Mouse (Mus musculus): ENCODE data around the gene Flot1. TPM values are rescaled to one million over a fixed set of nuclear protein-coding genes. Genes with fewer than 3 reads are reported as not detected.

Flot1 gene
- polyA plus RNA-seq (2017; shearing (Covaris generic)): 65.4 TPM

DNA sequence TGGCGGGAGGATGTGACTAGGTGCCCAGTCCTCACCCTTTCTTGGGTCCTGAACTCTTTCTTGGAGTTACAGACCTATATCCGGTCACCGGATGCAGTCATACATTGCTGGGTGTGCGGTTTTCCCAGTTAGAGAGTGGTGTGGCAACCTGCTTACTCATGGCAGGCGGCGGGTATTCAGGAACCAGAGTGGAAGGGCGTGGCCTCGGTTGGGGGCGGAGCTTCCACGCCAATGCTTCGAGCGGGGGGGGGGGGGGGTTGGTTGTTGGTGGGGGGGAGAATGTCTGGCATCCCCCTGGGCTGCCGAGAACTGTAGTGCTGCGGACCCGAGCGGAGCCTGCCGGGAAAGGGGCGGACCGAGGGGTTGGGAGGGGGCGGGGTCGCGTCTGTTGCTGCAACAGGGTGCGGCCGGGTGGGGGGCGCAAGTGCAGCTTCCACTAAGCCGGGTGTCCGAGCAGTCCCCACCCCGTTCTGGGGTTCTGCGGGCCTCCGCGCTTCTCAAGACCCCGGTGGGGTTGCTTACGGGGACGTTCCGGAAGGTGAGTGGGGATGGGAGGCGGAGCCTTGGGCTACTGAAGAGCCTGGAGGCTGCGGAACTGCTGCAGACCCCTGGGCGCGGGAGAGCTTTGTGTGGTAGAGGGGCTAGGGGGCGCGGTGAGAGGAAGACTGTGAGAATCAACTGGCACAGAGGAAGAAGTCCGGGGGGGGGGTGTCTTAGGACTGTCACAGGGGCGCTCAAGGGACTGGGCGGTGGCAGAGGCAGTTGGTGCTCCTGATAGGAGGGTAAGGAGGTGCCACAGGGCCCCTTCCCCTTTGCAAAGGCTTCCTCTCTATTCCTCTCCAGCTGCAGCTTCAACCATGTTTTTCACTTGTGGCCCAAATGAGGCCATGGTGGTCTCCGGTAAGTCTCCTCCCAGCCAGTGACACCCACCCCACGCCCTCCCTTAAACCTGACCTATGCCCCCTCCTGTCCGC, at the start of gene Flot1:
Flot1 (plus strand) TSS at position 267 of the 974 bp plus-strand sequence.

DNA sequence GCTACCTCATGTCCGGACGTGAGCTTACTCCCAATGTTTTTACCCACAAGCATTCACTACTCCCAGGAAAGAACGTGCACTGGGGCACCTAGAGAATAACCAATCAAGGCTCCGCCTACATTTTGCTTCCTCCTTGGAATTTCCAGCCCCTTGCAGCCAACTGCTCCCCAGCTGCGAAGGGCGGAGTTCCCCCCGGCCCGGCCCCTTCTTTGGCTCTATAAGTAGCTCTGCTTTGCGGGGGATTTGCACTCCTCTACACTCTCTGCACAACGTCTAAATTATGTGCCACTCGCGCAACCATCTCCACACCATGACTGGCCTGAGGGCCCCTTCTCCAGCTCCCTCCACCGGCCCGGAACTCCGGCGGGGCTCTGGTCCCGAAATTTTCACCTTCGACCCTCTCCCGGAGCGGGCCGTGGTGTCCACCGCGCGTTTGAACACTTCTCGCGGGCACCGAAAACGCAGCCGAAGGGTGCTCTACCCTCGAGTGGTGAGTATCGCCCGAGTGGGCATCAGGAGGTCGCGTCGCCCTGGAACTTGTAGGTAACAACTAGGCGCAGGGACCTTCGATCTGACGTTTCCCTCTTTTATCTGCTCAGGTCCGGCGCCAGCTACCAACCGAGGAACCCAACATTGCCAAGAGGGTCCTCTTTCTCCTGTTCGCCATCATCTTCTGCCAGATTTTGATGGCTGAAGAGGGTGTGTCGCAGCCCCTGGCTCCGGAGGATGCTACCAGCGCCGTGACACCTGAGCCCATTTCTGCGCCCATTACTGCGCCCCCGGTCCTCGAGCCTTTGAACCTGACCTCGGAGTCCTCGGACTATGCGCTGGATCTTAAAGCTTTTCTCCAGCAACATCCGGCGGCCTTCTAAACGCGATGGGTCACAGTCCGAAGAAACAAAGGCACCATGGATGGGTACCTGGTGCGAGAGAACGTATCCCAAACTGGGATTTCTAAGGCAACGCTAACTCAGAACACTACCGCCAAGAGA, 1.3 kb upstream of the Flot1 start, which contains the start of gene Ier3:
Ier3 (plus strand) TSS at position 246 of the 992 bp plus-strand sequence.

DNA sequence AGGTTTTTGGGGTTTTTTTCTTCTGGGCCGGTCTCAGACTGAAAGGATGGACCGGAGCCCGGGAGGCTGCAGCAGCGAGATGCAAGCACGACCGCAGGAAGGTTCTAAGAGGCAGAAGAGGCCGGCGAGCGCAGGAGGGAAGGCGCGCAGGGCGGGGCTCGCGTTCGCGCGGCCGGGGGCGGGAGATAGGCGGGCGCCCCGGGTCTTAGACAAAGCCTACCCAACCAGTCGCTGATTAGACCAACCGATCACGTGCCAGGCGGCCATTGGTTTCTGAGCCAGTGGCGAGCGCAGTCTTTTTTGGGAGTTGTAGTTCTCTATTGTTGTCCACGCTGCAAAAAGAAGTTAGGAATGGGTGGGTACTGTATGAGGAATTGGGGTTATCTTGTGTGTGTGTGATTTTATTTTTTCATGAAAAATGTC, 15.1 kb downstream of the Flot1 start, which contains the start of gene Tubb5:
Tubb5 (minus strand) TSS at position 185 of the 423 bp plus-strand sequence.

GRCm38 (mm10) chr17:35841076-35841950, 18.3 kb downstream of the Flot1 start, which contains the start of gene Mdc1:
Gene Mdc1, plus strand, starts transcription at chr17:35841515.

DNA sequence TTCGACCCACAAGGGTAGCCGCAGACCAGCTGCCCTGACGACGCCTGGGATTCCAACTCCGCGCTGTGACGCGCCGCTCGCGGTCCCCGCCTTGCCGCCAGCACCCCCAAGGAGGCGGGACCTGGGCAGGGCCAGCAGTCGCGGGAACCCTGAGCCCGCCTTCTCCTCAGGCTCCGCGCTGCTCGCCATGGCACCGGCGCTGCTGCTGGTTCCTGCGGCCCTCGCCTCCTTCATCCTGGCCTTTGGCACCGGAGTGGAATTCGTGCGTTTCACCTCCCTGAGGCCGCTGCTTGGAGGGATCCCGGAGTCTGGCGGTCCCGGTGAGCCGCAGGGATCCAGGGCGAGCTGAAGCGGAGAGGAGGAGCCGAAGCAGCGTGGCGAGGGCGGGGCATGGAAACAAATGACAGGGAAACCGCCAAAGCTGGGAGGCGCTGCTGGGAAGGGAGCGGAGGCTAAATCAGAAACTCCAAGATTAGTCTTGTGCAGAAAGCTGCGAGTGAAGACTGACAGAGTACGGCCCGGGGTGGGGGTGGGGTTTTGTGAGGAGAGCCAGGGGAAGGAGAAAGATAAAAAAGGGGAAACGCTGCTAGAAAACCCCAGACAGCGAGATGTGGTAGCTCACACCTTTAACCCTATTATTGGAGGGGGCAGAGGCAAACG, 38.3 kb downstream of the Flot1 start, which contains the start of gene Nrm:
Nrm (plus strand) TSS at position 121 of the 660 bp plus-strand sequence.

DNA sequence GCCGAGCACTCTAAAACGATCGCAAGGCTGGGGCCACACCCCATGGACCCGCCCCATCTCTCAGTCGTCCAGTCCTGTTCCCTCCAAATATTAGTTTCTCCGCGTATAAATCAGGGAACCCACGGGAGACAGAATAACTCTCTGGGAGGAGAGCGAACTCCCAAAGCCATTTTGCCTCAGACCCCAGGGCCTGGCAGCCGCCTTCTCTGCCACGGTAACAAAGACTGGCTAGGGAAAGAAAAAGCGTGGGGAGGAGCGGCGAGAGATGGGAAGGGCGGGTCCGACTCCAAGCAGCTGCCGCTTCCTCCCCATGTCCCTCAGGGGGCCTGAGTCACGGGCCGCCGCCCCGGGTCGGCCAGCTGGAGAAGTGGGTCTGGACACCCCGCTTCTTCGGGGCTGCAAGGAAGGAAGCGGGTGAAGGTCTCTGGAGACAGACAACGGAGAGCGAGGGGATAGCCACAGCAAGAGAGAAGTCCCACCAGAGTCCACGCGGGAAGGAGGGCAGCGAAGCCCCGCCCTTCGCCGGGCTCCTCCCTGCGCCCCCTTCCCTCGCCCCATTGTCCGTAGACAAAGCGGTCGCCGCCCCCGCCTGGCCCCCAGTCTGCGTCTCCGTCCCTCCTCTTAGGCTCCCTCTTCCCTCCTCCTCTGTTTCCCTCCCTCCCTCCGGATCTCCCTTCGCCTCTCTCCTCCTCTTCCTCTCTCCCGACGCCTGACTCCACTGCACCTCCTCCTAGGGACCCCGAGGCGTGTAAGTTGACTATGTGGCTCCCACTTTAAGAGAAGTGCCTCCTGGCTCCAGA, 42.7 kb downstream of the Flot1 start, which contains the start of gene Ppp1r18:
Ppp1r18 (plus strand) TSS at position 113 of the 800 bp plus-strand sequence.

DNA sequence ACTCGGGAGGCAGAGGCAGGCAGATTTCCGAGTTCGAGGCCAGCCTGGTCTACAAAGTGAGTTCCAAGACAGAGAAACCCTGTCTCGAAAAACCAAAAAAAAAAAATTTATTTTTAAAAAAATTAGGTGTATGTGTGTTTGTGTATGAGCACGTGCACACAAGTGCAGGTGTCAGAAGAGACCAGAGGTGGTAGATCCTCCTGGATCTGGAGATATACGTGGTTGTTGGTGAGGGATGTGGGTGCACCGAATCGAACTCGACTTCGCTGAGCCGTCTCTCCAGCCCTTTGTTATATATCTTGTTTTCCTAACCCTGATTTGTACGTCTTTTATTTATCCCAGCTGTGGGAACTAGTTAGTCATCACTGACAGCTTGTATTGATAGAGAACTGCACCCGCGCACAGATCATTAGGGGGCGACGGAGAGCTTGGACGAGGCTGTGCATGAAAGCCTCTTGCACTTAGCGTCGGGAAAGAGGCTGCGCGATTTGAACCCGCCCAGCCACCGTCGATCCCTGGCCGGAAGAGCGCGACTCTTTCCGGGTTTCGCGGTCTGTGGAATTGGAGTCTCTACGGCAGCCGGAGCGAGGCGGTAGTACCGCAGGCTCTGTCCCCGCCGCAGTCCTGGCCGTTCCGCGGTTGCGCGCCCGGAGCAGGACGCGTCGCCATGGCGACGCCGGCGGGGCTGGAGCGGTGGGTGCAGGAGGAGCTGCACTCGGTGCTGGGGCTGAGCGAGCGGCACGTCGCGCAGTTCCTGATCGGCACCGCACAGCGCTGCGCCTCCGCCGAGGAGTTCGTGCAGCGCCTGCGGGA, 56.4 kb downstream of the Flot1 start, which contains the start of gene Dhx16:
Dhx16 (plus strand) TSS at position 575 of the 813 bp plus-strand sequence.

Other genes starting within 250 kb of the Flot1 start
- not detected for gene Sfta2, start 221.7 kb upstream of the Flot1 start, polyA plus RNA-seq (2017; shearing (Covaris generic))
- gene Gm9573, start 196.6 kb upstream of the Flot1 start, polyA plus RNA-seq (2017; shearing (Covaris generic)): not detected
- 0.48 TPM for gene Mucl3, start 179.5 kb upstream of the Flot1 start, polyA plus RNA-seq (2017; shearing (Covaris generic))
- gene Vars2, start 155.6 kb upstream of the Flot1 start, polyA plus RNA-seq (2017; shearing (Covaris generic)): 11.9 TPM
- gene Gtf2h4, start 149.5 kb upstream of the Flot1 start, polyA plus RNA-seq (2017; shearing (Covaris generic)): 18.6 TPM
- 10.4 TPM for gene Ddr1, start 118.6 kb upstream of the Flot1 start, polyA plus RNA-seq (2017; shearing (Covaris generic))
- 50.6 TPM for gene Ier3, start 1.5 kb upstream of the Flot1 start, polyA plus RNA-seq (2017; shearing (Covaris generic))
- 65.8 TPM for gene Tubb5, start 15.1 kb downstream of the Flot1 start, polyA plus RNA-seq (2017; shearing (Covaris generic))
- gene Mdc1, start 18.3 kb downstream of the Flot1 start, polyA plus RNA-seq (2017; shearing (Covaris generic)): 9.3 TPM
- 33.0 TPM for gene Nrm, start 38.1 kb downstream of the Flot1 start, polyA plus RNA-seq (2017; shearing (Covaris generic))
- 388 TPM for gene Ppp1r18, start 42.4 kb downstream of the Flot1 start, polyA plus RNA-seq (2017; shearing (Covaris generic))
- gene Dhx16, start 56.6 kb downstream of the Flot1 start, polyA plus RNA-seq (2017; shearing (Covaris generic)): 63.9 TPM
- 37.3 TPM for gene 2310061I04Rik, start 74.2 kb downstream of the Flot1 start, polyA plus RNA-seq (2017; shearing (Covaris generic))
- gene Atat1, start 86.8 kb downstream of the Flot1 start, polyA plus RNA-seq (2017; shearing (Covaris generic)): 6.7 TPM
- 96.6 TPM for gene Mrps18b, start 93.2 kb downstream of the Flot1 start, polyA plus RNA-seq (2017; shearing (Covaris generic))
- gene Ppp1r10, start 93.2 kb downstream of the Flot1 start, polyA plus RNA-seq (2017; shearing (Covaris generic)): 52.3 TPM
- 138 TPM for gene Abcf1, start 146.5 kb downstream of the Flot1 start, polyA plus RNA-seq (2017; shearing (Covaris generic))
- 69.5 TPM for gene Gnl1, start 156.6 kb downstream of the Flot1 start, polyA plus RNA-seq (2017; shearing (Covaris generic))
- 27.8 TPM for gene Prr3, start 157.0 kb downstream of the Flot1 start, polyA plus RNA-seq (2017; shearing (Covaris generic))
- gene H2-T24, start 197.3 kb downstream of the Flot1 start, polyA plus RNA-seq (2017; shearing (Covaris generic)): 7.9 TPM
- 468 TPM for gene H2-T23, start 209.6 kb downstream of the Flot1 start, polyA plus RNA-seq (2017; shearing (Covaris generic))
- 180 TPM for gene H2-T22, start 219.5 kb downstream of the Flot1 start, polyA plus RNA-seq (2017; shearing (Covaris generic))
- 0.69 TPM for gene Gm6034, start 219.7 kb downstream of the Flot1 start, polyA plus RNA-seq (2017; shearing (Covaris generic))
- gene Gm11127, start 235.1 kb downstream of the Flot1 start, polyA plus RNA-seq (2017; shearing (Covaris generic)): not detected